Mouse (Mus musculus) left cerebral cortex, adult 11 months (tissue): ENCODE results near the gene Dhh.

Experiments used
- DNase-seq: peaks from one replicate; pipeline ENCODE4 v3.0.0; 2022; ENCODE audit warnings: low spot score

Gene Dhh

GRCm38 (mm10) chr15:98871916-98872888 lies 26.1 kb downstream of the Dhh start:
- peak; percentile 89 for DNase-seq

DNA sequence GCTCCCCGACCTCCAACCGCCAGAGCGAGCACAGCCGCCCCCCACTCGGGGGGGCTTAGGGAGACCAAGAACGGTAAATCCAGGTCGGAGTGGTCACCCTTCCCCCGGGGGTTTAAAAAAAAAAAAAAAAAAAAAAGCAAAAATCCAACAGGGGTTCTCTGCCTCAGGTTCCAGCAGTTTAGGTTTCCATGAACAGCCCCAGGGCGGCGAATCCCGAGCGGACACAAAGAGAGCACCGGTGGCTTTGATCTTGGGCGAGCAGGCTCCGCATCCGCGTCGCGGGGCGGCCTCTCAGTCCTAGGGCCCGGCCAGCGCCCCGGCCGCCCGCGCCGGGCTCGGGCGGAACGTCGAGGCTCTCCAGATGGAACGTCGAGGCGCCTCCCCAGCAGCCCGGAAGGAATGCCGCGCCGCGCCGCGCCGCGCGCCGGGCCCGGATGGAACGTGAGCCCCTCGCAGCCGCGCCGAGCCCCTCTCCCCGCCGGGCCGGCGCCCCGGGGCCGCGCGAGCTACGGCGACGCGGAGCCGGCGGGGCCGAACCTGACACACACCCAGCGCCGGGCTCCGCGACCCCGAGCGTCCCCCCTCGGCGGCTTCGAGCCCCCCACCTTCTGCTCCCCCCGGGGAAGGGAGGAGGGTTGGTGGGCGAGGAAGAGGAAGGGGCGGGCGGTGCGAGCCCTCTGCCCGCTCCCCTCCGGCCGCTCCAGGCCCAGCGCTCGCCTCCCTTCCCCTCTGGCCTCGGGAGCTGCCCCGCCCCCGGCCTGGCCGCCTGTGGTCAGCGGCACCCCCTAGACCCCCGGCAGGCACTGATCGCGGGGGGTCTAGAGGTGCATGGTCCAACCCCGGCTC lies 27.0 kb downstream of the Dhh start, which contains the start of gene Kmt2d:
Gene Kmt2d, minus strand, starts transcription at position 135 of the 846 bp plus-strand sequence.
- no peak for DNase-seq

GRCm38 (mm10) chr15:98870179-98871069 lies 27.9 kb downstream of the Dhh start:
- DNase-seq: no peak

DNA sequence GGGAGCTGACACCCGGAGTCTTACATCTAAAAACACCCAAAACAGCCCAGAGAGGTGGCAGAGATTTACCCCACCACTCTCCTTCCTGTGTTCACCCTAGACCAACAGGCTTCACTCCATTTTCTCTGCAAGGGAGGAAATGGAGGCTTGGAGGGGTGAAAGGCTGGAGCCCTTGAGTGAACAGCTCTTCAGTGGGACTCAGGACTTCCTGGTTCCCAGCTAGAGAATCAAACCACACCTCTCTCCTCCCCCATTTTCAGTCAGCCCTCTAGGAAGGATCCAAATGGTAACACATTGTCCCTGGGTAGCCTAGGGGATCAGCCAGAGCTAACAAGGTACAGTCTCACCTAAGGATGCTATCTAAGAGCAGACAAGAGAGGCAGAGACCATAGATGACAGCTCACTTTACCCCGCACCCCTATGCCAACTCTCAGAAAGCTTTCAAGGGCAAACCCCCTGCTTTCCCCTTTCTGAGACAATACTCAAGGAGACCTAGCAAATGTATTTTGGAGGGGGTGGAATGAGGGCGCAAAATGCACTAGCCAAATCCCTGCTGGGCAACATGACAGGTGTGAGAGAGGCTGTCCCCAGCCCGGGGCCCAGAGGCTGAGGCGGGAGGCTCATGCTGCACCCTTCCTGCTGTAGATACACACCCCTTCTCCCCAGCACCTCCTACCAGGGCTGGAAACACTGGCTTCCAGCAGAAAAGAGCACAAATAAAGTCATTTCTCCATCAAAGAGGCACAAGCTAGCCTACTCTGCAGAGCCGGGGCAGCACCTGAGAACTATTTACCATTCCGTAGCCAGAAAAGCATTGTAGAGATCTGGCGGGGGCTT lies 28.8 kb downstream of the Dhh start:
- no peak for DNase-seq

- no peak for DNase-seq
These were observed 29.8 kb downstream of the Dhh start for GRCm38 (mm10) chr15:98868346-98869063.

DNA sequence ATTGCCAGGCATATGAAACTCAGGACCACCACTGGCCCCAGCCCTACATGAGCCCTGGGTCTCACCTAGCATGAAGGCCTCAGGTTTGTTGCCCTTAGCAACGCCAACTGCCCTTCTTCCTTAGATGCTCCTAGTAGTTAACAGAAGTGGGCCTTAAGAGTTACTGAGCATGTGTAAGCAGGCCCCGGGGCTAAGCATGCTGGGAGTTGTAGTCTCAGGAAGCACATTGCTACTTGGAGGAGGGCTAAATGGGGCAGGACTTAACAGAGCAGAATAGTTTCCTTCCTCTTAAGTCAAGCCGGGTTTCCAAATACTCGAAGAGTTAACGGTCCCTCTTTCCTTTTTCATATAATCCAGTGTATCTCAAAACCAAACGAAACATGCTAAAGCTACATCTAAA lies 31.0 kb downstream of the Dhh start:
- peak; percentile 51 for DNase-seq

DNA sequence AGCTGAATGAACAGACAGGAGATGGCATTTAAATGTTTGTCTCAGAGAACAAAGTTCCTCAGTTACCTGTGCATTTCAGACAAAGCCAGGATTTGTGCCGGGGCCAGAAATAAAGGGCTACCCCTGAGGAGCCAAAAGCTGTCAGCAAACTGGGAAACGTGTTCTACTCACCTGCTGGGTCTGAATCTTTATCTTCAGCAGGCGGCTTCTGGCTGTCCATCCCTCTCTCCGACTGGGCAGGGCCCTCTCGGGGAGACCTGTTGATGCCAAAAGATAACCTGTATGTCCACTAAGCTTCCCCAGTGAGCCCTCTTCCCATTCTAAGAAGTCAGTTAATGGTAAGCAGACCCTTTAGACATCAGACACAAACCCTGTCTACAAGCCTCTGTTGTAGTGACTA lies 31.8 kb downstream of the Dhh start:
- no peak for DNase-seq

DNA sequence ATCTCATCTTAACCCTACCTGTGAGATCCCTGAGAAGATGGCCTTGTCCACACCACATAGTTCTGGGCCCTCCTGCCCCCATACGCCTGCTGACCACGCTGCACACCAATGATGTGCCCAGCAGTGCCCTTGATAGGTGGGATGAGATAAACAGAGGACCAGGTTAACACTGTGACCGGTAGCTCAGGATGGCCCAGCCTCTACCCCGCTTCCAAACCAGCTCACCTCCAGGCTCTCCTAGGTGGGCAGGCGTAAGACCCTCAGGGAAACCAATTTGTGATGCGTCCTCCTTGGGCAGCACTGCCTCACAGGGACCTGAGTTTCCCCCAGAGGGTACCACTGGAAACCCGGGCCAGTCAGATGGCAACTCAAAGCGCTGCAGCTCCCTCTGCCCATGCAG lies 32.6 kb downstream of the Dhh start:
- no peak for DNase-seq

DNA sequence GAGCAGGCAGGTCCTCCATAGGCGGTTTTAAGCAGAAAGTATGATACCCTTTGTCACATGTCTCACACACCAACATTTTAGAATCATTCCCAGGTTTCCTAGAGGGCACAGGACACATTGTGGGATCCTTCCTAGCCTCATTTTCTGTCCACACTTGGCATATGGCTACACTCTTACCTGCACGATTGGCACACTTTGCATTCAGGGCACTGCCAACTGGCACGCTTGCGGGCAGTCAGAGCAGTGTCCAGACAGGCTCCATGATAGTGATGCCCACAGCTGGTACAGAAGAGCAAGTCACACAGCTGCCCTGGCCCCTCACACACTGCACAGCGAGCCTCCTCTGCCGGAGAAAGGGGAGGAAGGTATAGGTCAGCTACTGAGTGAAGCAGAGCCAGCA lies 33.4 kb downstream of the Dhh start:
- no peak for DNase-seq

DNA sequence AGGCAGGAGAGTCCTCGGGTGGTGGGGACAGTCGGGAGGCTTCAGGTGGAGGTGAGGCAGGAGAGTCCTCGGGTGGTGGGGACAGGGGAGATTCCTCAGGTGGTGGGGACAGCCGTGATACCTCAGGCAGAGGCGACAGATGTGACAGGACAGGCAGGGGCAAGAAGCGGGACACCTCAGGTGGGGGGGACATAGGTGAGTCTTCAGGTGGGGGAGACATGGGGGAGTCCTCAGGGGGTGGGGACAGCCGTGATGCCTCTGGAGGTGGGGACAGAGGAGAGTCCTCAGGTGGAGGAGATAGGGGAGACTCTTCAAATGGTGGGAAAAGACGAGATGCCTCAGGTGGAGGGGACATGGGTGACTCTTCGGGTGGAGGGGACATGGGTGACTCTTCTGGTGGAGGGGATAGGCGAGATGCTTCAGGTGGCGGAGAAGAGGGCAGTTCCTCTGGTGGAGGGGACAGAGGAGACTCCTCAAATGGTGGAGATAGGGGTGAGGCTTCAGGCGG lies 34.8 kb downstream of the Dhh start:
- no peak for DNase-seq

- DNase-seq: no peak
These were observed 36.5 kb downstream of the Dhh start for GRCm38 (mm10) chr15:98861701-98862410.

DNA sequence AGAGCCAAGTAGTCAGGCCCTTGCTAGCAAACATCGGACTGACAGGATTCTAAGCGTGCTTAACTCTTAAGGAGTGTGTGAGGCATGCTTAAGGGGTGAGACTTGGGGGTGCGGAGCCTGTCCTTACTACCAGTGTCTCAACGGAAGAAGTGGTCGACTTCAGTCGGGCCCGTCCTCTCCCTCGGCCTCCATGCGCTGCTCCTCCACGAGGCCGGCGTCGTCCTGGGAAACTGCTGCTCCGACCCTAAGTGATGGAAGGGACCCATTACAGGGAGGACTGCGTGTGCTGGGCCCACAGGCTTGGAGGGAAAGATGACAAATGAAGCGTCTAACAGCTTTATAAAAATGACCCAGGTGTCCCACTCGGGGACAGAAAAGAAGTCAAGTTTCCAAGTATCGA lies 37.4 kb downstream of the Dhh start:
- no peak for DNase-seq

GRCm38 (mm10) chr15:98859319-98860043 lies 38.9 kb downstream of the Dhh start:
- DNase-seq: no peak

DNA sequence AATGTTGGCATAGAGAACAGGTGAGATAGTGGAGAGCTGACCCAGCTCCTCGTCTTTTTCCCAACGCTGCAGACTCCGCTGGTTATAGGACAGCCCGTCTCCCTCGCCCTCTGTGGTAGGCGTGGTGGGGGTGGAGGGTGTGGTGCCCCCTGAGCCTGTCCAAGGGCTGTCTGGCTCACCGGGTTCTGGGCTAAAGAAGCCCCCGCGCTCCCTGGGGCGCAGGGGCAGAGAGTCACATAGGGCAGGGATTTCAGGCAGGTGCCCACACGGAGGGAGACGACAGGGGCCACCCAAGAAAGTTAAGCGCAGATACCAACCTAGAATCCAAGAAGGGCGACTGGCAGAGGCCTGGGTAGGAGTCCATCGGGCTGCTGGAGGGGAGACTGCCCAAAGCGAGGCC lies 44.1 kb downstream of the Dhh start:
- no peak for DNase-seq

DNA sequence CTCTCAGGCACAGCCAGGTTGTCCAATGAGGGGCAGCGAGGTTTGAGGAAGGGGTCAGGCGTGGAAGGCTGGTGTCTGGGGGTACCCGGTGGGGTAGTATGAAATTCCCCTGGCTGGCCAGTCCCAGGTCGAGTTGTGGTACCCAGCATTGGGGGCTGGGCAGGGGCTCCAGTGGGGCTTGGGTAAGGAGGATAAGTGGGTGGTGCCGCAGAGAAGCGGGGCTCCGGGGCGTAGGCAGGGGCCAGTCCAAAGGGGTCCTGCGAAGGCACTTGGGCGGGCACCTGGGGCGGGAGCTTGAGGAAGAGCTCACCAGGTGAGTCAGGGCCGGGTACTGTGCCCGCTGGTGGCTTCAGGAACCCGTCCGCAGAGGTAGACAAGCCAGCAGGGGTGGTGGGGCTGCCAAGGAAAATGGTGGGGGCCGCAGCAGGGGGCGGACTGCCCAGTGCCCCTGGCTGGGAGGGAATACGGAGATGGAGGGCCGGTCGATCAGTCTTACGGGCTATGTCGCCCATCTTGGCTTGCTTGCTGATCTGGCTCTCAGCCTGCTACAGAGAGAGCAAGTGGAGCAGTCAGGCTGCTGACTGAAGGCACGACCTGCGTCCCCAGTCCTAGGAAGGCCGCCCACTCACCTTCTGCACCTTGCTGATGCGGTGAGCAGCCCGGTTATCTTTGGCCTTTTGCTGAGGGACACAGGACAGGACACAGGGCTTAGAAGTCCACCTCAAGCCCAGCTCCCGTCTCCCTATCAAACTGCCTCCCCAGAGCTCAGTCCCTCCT lies 45.0 kb downstream of the Dhh start:
- no peak for DNase-seq

DNA sequence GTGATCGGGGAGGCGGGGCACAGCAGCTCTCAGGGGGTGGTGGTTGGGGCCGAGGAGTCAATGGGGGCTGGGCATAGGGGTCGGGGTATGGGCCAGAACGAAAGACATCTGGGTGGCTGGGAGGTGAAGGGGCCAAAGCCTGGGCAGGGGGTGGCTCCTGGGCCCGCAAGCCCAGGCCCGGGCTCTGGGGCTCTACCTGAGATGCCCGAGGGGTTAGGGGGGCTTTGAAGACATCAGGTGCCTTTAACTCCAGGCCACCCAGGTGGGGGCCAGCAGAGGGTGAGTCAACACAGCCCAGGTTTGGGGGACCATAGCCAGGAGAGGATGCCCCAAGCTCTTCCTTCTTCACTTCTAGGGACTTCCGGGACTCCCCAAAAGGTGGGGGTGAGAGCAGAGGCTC lies 45.6 kb downstream of the Dhh start:
- no peak for DNase-seq

- no peak for DNase-seq
These were observed 46.3 kb downstream of the Dhh start for GRCm38 (mm10) chr15:98852071-98852470.
